Mouse (Mus musculus): Measurements from ENCODE around the gene Spata6. TPM values are rescaled to one million over a fixed set of nuclear protein-coding genes. Genes with fewer than 3 reads are reported as not detected.
A peak's percentile ranks its signal among the peaks of the same experiment; 100 is the strongest.

The Spata6 gene
- total RNA-seq, 2 experiments from 2014 or later = 2.2 to 3.1 TPM

GRCm38 (mm10) chr4:111704975-111705374, 14.8 kb upstream of the Spata6 start:
- Histone ChIP-seq H3K27ac (no peak overlapping the region), H3K4me3 (no peak overlapping the region)
- no peak for TF ChIP-seq CTCF (conservative IDR thresholded peaks at IDR 0.05)
- no peak for DNase-seq (ENCODE audit: low spot score in 2 of 2)

DNA sequence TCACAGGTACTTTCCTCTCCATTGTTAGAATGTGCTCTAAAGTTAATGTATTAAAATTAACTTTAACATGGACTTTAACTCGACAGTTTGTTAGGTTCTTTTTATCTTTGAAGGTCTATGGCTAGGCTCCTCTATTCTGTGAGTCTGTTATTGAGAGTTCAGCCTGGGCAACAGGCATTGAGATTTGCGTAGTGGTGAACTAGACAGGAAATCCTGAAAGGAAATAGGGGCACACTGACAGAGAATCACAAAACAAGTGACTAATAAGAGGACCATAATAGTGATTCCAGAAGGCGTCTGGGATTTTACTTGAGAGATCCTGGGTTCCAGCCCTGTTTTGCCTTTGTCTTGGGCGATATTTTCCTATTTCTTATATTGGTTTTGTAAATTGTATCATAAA, 488 bp upstream of the Spata6 start:
- Histone ChIP-seq H3K4me3 (peak overlapping the region; percentile 54), H3K27ac (no peak overlapping the region)
- no peak for DNase-seq (ENCODE audit: low spot score in 2 of 2)
- TF ChIP-seq CTCF (conservative IDR thresholded peaks at IDR 0.05) = no peak

DNA sequence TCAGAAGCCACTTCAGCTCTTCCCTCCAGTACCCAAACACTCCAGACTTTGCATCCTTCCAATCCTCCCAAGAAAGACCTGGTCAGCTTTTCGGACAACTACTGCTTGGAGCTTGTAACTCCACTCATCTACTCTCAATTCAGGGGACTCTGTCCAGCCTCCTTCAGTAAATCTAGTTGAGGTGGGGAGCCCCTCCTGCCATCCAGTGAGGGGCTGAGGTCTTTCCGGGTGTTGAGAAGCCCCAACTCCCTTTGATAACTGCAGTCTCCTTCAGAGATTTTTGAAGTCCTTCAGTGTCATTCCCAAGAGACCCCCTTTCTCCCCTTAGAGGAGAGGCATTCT, 849 bp downstream of the Spata6 start:
- no peak overlapping the region for H3K27ac ChIP-seq
- no peak for TF ChIP-seq CTCF (conservative IDR thresholded peaks at IDR 0.05)
- H3K4me3 ChIP-seq = peak overlapping the region; percentile 54
- no peak for DNase-seq (ENCODE audit: low spot score in 2 of 2)

GRCm38 (mm10) chr4:111721121-111721840, 1.5 kb downstream of the Spata6 start:
- Histone ChIP-seq H3K4me3 (no peak overlapping the region), H3K27ac (no peak overlapping the region)
- TF ChIP-seq CTCF (conservative IDR thresholded peaks at IDR 0.05) = no peak
- no peak for DNase-seq (ENCODE audit: low spot score in 2 of 2)

DNA sequence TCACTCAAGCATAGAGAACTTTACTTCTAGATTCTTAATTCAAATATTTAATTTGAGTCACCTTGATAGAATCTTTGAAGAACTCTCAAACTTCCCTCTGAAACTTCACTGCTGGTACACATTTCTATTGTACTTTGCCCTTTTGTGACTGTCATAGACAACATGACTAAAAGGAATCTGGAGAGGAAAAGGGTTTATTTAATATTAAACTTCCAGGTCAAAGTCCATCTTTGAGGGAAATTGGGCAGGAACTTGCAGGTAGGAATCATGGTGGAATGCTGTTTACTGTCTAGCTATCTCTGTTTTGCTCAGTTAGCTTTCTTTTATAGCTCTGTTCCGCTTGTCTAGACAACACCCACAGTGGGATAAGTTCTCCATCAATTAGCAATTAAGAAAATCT, 17.8 kb downstream of the Spata6 start:
- no peak for TF ChIP-seq CTCF (conservative IDR thresholded peaks at IDR 0.05)
- DNase-seq (ENCODE audit: low spot score in 2 of 2) = no peak
- Histone ChIP-seq H3K27ac (no peak overlapping the region), H3K4me3 (no peak overlapping the region)

GRCm38 (mm10) chr4:111780533-111780932, 60.7 kb downstream of the Spata6 start:
- H3K4me3 ChIP-seq = no peak overlapping the region
- no peak overlapping the region for H3K27ac ChIP-seq
- DNase-seq (ENCODE audit: low spot score in 2 of 2) = no peak
- TF ChIP-seq CTCF (conservative IDR thresholded peaks at IDR 0.05) = no peak

- no peak for DNase-seq (ENCODE audit: low spot score in 2 of 2)
- TF ChIP-seq CTCF (conservative IDR thresholded peaks at IDR 0.05) = no peak
- Histone ChIP-seq H3K4me3 (no peak overlapping the region), H3K27ac (no peak overlapping the region)
These were observed 80.1 kb downstream of the Spata6 start for GRCm38 (mm10) chr4:111799892-111800291.

DNA sequence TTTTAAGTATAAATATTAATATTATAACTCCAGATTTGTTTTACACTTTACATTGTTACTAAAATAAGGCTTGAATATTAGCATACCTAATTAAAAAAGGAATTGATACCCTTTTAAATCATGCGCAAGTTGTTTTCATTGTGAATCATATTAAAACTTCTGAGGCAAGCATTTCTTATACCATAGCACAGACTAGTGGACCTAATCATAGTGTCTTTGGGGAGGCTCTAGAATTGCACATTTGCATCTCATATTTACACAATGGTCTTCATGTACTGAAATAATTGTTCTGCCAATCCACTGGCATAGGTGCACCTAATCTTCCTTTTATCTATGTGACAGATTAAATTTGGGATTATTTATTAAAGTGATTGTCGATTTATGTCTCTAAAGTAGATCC, 83.4 kb downstream of the Spata6 start:
- DNase-seq (ENCODE audit: low spot score in 2 of 2) = no peak
- TF ChIP-seq CTCF (conservative IDR thresholded peaks at IDR 0.05) = peak; percentile 51
- Histone ChIP-seq H3K4me3 (no peak overlapping the region), H3K27ac (no peak overlapping the region)

GRCm38 (mm10) chr4:111817478-111817877, 97.7 kb downstream of the Spata6 start:
- no peak overlapping the region for H3K4me3 ChIP-seq
- DNase-seq (ENCODE audit: low spot score in 2 of 2) = no peak
- no peak for TF ChIP-seq CTCF (conservative IDR thresholded peaks at IDR 0.05)
- H3K27ac ChIP-seq = no peak overlapping the region

DNA sequence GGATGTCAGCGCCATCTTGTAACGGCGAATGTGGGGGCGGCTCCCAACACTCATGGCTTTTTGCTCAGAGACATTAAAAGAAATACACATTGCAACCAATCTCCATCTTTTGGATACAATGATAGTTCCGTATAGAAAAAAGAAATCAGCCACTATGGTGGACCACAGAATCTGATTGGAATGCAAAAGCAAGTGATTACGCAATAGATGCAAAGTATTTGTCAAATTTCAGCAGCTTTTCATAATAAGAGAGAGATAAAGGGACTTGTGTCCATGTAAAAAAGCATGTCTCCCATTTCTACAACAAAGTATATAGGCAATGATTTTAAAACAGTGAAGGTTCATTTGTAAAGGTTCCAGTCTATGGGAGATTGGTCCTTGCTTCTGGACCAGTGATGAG, 119.1 kb downstream of the Spata6 start:
- DNase-seq (ENCODE audit: low spot score in 2 of 2) = no peak
- H3K4me3 ChIP-seq = no peak overlapping the region
- H3K27ac ChIP-seq = no peak overlapping the region
- no peak for TF ChIP-seq CTCF (conservative IDR thresholded peaks at IDR 0.05)

GRCm38 (mm10) chr4:111852626-111853025, 132.8 kb downstream of the Spata6 start:
- Histone ChIP-seq H3K27ac (no peak overlapping the region), H3K4me3 (no peak overlapping the region)
- no peak for DNase-seq (ENCODE audit: low spot score in 2 of 2)
- TF ChIP-seq CTCF (conservative IDR thresholded peaks at IDR 0.05) = no peak

GRCm38 (mm10) chr4:111866701-111867100, 146.9 kb downstream of the Spata6 start:
- Histone ChIP-seq H3K27ac (no peak overlapping the region), H3K4me3 (no peak overlapping the region)
- TF ChIP-seq CTCF (conservative IDR thresholded peaks at IDR 0.05) = no peak
- peak; percentile 36 to 78 for DNase-seq (ENCODE audit: low spot score in 2 of 2)

DNA sequence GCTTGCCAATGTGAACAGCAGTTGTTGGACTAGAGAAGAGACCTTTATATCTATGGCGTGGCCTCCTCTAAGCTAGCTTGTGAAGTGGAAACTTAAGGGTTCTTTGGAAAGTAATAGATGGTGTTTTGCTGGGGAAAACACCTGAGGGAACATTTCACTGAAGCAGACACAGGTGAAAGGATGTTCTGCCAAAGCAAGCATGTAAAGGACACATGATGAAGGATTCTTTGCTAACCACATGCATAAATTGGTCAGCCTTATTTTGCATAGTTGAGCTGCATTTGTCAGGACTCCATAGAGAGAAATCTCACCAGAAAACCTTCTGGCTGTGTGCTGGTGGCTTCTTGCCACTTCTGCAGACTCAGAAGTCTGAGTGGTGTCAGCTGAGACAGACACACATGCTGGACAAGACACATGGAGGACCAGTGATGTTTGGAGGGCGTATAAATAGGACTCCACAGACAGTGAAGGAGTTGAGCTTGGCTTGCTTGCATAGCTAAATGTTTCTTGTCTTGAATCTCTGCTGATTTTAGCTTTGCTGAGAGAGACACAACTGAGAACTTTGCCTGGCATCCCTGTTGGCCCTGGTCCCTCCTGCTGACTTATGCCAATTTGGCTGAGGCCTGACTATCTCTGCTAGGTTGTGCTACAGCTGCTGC, 148.1 kb downstream of the Spata6 start:
- H3K27ac ChIP-seq = no peak overlapping the region
- DNase-seq (ENCODE audit: low spot score in 2 of 2) = no peak
- no peak for TF ChIP-seq CTCF (conservative IDR thresholded peaks at IDR 0.05)
- no peak overlapping the region for H3K4me3 ChIP-seq

Other genes with a start within 250 kb of the Spata6 start
- gene Slc5a9, start 182.9 kb downstream of the Spata6 start, total RNA-seq (2021) = not detected
- gene Skint8, start 199.4 kb downstream of the Spata6 start, total RNA-seq (2021) = not detected